Mouse (Mus musculus): Measurements from ENCODE around the gene Nr2e1.

The Nr2e1 gene

DNA sequence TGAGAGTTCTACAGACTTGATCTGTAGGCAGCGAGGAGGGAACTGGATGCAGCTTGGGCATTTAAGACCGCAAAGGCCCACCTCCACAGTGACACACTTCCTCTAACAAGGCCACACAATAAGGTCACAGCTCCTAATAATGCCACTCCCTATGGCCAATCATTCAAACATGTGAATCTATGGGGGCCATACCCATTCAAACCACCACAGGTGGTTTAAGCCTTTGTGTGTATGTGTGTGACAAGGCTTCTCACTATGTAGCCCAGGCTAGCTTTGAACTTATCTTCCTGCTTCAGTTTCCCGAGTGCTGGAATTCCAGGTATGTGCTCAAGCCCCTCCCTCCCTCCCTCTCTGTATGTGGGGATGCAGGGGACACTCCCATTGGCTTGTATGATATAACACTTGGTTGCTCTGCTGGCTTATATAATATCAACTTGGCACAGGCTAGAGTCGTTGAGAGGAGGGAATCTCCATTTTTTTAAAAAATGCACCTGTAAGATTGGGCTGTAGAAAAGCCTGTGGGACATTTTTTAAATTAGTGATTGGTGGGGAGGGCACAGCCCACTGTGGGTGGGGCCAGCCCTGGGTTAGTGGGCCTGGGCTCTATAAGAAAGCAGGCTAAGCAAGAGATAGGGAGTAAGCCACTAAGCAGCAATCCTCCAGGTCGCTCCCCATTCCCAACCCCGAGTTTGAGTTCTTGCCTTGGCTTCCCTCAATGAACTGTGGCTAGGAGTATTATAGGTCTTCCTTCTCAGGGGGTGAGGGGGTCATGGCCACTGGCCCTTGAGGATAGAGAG, 37.5 kb downstream of the Nr2e1 start:
- DNase-seq, result no peak

DNA sequence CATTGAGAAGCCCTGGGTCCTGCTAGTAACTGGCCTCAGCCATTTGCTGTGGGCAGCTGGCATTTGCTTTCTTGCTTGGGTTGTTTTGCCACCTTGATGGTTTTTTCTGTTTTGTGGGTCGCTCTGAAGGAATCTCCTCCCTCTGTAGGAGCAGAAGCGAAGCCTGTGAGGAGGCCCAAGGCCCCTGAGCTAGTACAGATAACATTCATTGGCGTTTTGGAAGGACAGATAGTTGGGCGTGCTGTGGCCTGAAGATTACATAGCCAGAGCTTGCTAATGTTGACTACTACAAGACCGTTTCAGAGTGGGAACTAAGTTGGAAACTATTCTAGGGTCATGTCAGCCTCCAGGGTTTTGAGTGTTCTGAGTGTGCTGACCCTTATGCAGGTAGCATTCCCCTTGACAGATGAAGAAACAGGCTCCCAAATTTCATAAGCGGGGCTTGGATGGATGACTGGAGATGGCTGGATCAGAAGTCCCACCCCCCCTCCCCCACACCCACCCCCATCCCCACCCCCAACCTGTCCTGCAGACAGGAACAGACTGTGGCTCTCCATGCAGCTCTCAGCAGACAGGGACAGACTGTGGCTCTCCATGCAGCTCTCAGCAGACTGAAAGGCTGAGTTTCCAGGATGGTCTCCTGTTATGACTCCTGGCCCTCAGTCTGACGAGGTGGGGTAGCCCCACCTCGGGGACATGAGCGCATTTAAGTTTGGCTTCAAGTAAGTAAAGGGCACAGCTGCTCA, 45.7 kb downstream of the Nr2e1 start:
- DNase-seq, result no peak

DNA sequence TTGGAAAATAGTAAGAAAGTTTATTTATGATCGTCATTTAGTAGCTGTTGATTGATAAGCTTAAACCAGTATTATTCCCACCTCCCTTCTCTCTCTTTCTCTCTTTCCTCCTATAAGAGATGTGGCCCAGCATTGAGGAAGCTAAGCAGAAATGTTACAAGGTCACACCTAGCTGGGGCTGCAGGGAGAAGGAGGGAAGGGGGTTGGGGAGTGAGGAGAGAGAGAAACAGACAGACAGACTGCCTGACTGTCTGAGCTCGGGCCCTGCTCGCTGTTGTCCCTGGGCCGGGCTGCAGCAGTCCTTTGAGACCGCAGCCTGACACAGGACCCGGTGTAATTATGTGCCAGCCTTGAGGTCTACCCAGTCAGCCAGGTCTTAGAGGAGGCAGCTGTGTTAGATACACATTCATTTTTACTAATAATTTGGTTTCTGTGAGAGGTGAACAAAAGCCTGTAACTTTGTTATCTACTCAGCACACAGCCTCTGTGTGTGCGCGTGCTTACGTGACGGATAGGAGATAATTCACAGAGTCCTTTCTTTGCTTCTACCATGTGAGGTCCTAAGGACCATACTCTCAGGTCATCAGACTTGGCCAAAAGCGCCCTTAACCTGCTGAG, 49.5 kb downstream of the Nr2e1 start:
- DNase-seq, result no peak

DNA sequence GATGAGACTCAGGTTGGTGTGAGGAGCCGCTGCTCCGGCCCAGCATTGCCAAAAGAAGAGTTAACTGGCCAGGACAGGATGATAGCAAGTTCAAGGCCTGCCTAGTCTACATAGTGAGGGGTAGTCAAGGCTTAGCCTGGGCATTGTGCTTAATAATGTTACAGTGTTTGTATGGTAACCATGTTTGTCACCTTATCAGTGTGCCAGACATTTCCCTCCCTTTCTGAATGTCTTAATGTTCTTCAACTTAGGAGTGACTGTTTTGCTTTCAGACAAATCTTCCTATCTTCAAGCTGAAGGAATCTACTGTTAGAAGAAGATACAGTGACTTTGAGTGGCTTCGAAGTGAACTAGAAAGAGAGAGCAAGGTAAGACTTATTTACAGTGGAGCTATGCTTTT, 57.8 kb downstream of the Nr2e1 start:
- no peak for DNase-seq

DNA sequence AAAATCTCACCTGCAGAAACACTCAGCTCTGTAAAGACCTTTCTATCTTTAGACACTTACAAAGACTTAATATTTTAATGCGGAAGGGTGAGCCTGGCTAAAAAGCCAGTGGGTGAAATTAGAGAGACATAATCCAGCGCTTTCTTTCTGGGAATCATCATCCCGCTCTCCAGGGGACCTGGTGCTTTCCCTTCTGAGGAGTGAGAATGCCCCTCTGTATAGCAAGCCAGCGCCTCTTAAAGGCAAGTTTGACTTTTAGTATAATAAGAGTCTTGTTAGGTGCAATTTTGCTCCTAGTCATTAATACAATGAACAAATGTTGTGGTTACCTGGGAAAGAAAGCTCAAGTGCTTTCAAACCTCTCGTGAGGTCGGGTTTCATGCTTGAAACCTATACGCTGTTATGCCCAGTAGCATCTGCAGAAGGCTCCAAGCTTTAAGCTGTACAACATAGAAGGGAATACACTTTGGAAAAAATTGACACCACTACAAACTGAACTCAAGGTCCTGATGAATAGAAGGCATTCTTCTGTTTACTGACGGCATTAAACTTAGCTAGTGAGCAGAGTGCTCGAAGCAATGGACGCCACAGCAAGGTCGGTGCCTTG, 59.8 kb downstream of the Nr2e1 start:
- no peak for DNase-seq

DNA sequence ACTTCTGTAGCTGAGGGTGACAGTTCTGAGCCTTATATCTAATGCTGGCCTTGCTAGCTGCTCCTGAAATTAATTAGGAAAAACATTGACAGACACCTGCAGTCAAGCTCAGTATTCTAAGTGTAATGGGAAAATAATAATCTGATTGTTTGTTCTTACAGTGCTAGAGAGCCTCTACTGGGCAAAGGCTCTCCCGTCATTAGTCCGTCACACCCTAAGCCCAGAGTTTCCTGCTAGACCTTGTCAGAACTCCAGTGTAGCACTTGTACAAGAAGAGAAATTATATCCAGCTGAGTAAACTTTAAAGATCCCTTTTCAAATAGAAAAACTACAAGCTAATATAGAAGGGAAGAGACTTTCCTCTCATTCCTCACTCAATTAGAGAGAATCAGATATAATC, 60.5 kb downstream of the Nr2e1 start:
- DNase-seq, result no peak

DNA sequence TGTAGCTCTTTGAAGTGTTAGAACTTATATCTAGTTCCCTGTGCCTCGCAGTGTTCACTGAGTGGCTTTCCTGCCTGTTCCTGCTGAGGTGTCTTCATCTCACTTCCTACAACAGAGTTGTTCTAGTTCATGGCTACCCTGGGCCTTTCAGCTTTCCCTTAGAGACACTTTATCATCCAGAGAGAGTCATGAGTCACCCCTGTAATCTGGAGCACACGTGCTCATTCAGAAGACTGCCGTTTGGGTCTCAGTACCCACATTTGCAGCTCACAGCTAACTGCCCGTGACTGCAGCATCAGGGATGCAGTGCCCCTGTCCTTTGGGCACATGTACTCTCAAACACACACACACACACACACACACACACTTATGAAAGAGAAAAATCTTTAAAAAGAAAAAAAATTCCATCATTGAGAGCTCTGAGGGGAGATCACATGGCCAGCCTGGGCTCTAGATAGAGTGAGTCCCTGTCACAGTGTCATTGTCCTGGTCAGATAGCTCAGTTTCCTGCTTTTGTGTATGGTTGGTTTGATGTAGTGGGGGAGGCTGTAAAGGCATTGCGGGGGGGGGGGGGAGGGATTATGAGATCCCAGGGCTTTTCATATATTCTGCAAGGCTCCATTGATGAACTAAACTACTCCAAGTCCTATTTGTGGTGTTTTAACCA, 62.0 kb downstream of the Nr2e1 start:
- DNase-seq, result no peak

DNA sequence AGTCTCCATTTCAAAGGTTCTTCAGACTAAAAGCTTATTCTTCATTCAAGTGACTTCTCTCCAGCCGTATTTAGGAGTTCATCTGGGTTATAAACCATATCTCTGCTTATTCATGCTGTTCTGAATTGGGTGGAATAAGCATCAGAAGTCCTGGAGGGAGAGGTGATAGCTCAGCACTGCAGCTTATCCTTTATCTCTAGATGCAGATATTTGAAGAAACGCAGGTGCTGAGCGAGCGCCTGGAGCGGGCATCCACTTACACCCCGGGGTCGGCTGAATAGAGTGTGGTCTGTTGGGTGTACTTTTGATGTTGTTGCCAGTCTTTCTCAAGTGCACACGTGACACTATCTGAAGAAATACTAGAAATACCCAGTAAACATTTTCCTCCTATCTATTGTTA, 65.1 kb downstream of the Nr2e1 start:
- no peak for DNase-seq

DNA sequence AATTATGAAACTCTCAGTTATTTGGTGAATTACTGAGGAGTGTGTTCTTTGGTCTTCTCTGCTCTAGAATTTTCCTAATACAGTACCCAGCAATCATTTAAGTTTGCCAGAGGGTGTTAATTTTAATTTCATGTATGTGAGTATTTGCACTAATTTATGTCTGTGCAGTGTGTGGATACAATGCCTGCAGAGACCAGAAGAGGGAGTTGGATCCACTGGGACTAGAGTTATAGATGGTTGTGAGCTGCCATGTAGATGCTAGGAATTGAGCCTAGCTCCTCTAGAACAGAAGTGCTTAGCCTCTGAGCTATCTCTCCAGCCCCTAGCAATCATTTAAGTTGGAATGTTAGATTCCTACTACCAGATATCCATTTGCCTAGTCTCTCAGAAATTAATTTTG, 69.3 kb downstream of the Nr2e1 start:
- no peak for DNase-seq

Measured in cerebellum, postnatal 10 days (tissue).